In the genomic region with DNA sequence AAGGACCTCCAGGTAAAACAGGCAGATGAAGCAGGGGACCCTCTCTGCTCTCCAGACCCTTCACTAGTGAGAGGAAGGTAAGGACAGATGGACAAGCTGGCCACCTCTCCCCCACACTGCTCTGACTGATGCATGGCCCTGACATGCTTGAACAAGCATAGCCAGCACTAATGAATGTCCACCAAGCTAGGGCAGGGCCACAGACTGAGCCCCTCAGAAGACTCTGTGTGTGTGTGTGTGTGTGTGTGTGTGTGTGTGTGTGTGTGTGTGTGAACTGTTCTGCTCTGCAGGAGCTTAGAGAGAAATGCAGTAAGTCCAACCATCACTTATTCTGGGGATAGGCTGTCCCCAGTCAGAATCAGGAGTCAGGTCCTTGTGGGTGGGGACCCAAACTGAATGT, we compare ENCODE assay signal across 12 mouse cellular contexts.
A peak's percentile ranks its signal among the peaks of the same experiment; 100 is the strongest.
DNase-seq lines count a peak whose midpoint lies in the region; ATAC-seq lines count a peak whose summit lies in the region.
"Had no signal": no experiment of that assay in that cellular context is flagged by ENCODE, and none has a peak within 500 bp of the region (broad histone marks: within the 10 kb centered on the region; RNA-seq: fewer than 3 reads in every experiment).

No protein-coding gene starts in this region.

- intact Hi-C loops in gastrocnemius, postnatal 36 days (cut with DNase I) = no loop called here

- H3K27me3 ChIP-seq in heart, embryonic 10.5 days (ENCODE audit: insufficient read depth, poor library complexity, severe bottlenecking) = no peaks in the 10 kb centered on the region
- no peaks in the 10 kb centered on the region for H3K27me3 ChIP-seq in forebrain, embryonic 11.5 days (ENCODE audit: control insufficient read depth, insufficient read depth, low read length)
- H3K27me3 ChIP-seq in hindbrain, embryonic 16.5 days (replicated peaks; ENCODE audit: control insufficient read depth, insufficient read depth, low read length) = no peaks in the 10 kb centered on the region
- no peaks in the 10 kb centered on the region for H3K27me3 ChIP-seq in neural tube, embryonic 14.5 days (ENCODE audit: control insufficient read depth, insufficient read depth, low read length)
- H3K27me3 ChIP-seq: lung, embryonic 15.5 days had no signal

- H3K27ac ChIP-seq in heart, embryonic 10.5 days = 0 out of 2 replicates have a peak overlapping the region, but pooled peaks have one; percentile 56
- peak overlapping the region; percentile 99 for H3K27ac ChIP-seq in forebrain, embryonic 11.5 days (ENCODE audit: low read depth, low read length)
- H3K27ac ChIP-seq in hindbrain, embryonic 16.5 days (ENCODE audit: low read depth, low read length) = peak overlapping the region; percentile 25; the same call in 1 of the 2 replicates
- H3K27ac ChIP-seq in neural tube, embryonic 14.5 days (ENCODE audit: low read depth, low read length) = peak overlapping the region; percentile 87

- H3K4me1 ChIP-seq in heart, embryonic 10.5 days = peaks cover 45% of the 10 kb centered on the region
- H3K4me1 ChIP-seq in forebrain, embryonic 11.5 days (replicated peaks; ENCODE audit: control insufficient read depth, insufficient read depth, low read length) = peaks cover 32% of the 10 kb centered on the region
- peaks cover 16% of the 10 kb centered on the region for H3K4me1 ChIP-seq in hindbrain, embryonic 16.5 days (ENCODE audit: control insufficient read depth, insufficient read depth, low read depth, low read length)
- H3K4me1 ChIP-seq in neural tube, embryonic 14.5 days (ENCODE audit: control insufficient read depth, insufficient read depth, low read length) = peaks cover 25% of the 10 kb centered on the region

- H3K36me3 ChIP-seq in heart, embryonic 10.5 days = no peaks in the 10 kb centered on the region
- H3K36me3 ChIP-seq in forebrain, embryonic 11.5 days (ENCODE audit: control insufficient read depth, insufficient read depth, low read length) = no peaks in the 10 kb centered on the region
- H3K36me3 ChIP-seq in hindbrain, embryonic 16.5 days (ENCODE audit: control insufficient read depth, insufficient read depth, low read length) = no peaks in the 10 kb centered on the region
- no peaks in the 10 kb centered on the region for H3K36me3 ChIP-seq in neural tube, embryonic 14.5 days (ENCODE audit: control insufficient read depth, insufficient read depth, low read length)
- H3K36me3 ChIP-seq: lung, embryonic 15.5 days had no signal

- H3K4me3 ChIP-seq in heart, embryonic 10.5 days = no peak overlapping the region
- no peak overlapping the region for H3K4me3 ChIP-seq in forebrain, embryonic 11.5 days (ENCODE audit: low read depth, low read length)
- H3K4me3 ChIP-seq in hindbrain, embryonic 16.5 days (ENCODE audit: low read length) = no peak overlapping the region
- no peak overlapping the region for H3K4me3 ChIP-seq in neural tube, embryonic 14.5 days (ENCODE audit: low read depth, low read length)
- H3K4me3 ChIP-seq: lung, embryonic 15.5 days had no signal

- no peak for ATAC-seq in forebrain, embryonic 11.5 days (replicated peaks; ENCODE audit: low FRiP score)
- no peak for ATAC-seq in hindbrain, embryonic 16.5 days
- ATAC-seq in neural tube, embryonic 14.5 days (ENCODE audit: low read depth) = no peak

- H3K4me2 ChIP-seq in forebrain, embryonic 11.5 days (ENCODE audit: low read depth, low read length, severe bottlenecking) = no peak overlapping the region
- H3K4me2 ChIP-seq in hindbrain, embryonic 16.5 days (ENCODE audit: low read length) = no peak overlapping the region
- H3K4me2 ChIP-seq in neural tube, embryonic 14.5 days (ENCODE audit: low read depth, low read length) = no peak overlapping the region
- H3K4me2 ChIP-seq: lung, embryonic 15.5 days had no signal

- no peak overlapping the region for H3K9ac ChIP-seq in forebrain, embryonic 11.5 days (ENCODE audit: low read length)
- no peak overlapping the region for H3K9ac ChIP-seq in hindbrain, embryonic 16.5 days (ENCODE audit: low read depth, low read length)
- H3K9ac ChIP-seq in neural tube, embryonic 14.5 days (replicated peaks; ENCODE audit: low read depth, low read length) = no peak overlapping the region
- H3K9ac ChIP-seq: lung, embryonic 15.5 days had no signal

- no peak for DNase-seq in heart, embryonic 10.5 days (ENCODE audit: low spot score)
- DNase-seq in heart, adult 8-10 months (ENCODE audit: low spot score) = no peak
- no peak for DNase-seq in forebrain, embryonic 11.5 days (ENCODE audit: low spot score)
- DNase-seq in gastrocnemius, postnatal 4 days (ENCODE audit: low spot score in 2 of 2) = no peak
- DNase-seq in gastrocnemius, postnatal 36 days = no peak
- DNase-seq in thymus, postnatal 4 days = no peak
- DNase-seq: adrenal gland, adult 2 months; cerebellum, adult 9-11 months; heart, adult 11 months had no signal

- H3K9me3 ChIP-seq in heart, embryonic 10.5 days = no peaks in the 10 kb centered on the region
- H3K9me3 ChIP-seq in forebrain, embryonic 11.5 days (ENCODE audit: control insufficient read depth, low read length) = no peaks in the 10 kb centered on the region
- H3K9me3 ChIP-seq in hindbrain, embryonic 16.5 days (ENCODE audit: control insufficient read depth, low read length) = no peaks in the 10 kb centered on the region
- no peaks in the 10 kb centered on the region for H3K9me3 ChIP-seq in neural tube, embryonic 14.5 days (ENCODE audit: control insufficient read depth, low read length)
- H3K9me3 ChIP-seq: lung, embryonic 15.5 days had no signal

Comparison
In these comparisons a context has a peak if more than half of its experiments do, and no peak if none do; other contexts are left out.
1. H3K27ac ChIP-seq: peak in every context shown above with its lines; median percentile 99 in forebrain, embryonic 11.5 days; 87 in neural tube, embryonic 14.5 days; 56 in heart, embryonic 10.5 days; 25 in hindbrain, embryonic 16.5 days.